Mouse (Mus musculus) MEL (cell line): Measurements from ENCODE around the gene Abcg1. TPM values are rescaled to one million over a fixed set of nuclear protein-coding genes. Genes with fewer than 3 reads are reported as not detected.

Experiments
- DNase-seq: peaks from one replicate; pipeline ENCODE4 v3.0.0; 2011; ENCODE audit warnings: low read depth, low spot score
- H3K27ac ChIP-seq: 2 replicates; pipeline ENCODE4 v1.5.1; 2012; ENCODE audit warnings: low read depth, mild to moderate bottlenecking, control low read depth, low read length, moderate library complexity; ENCODE audit not compliant: control insufficient read depth
- H3K27me3 ChIP-seq, 2 experiments: fragments of 150-350 bp in 1 of 2; sonication (generic) in 1 of 2; 2 replicates each; pipeline ENCODE4 v1.6.1; 2012; ENCODE audit warnings: low read length in 2 of 2, mild to moderate bottlenecking in 2 of 2, improper control_type of control experiment in 1 of 2, moderate library complexity in 1 of 2; ENCODE audit not compliant: insufficient read depth in 2 of 2, control insufficient read depth in 1 of 2
- H3K36me3 ChIP-seq, 2 experiments: 2 replicates each; pipeline ENCODE4 v1.6.1; 2012 to 2014; ENCODE audit warnings: low read length in 2 of 2, improper control_type of control experiment in 1 of 2, inconsistent platforms in 1 of 2, mild to moderate bottlenecking in 1 of 2; ENCODE audit not compliant: insufficient read depth in 2 of 2, control insufficient read depth in 1 of 2
- H3K4me1 ChIP-seq, 2 experiments: fragments of 150-350 bp in 1 of 2; sonication (generic) in 1 of 2; 2 replicates each; pipeline ENCODE4 v1.6.1; 2012; ENCODE audit warnings: low read length in 2 of 2, improper control_type of control experiment in 1 of 2, mild to moderate bottlenecking in 1 of 2; ENCODE audit not compliant: insufficient read depth in 2 of 2, control insufficient read depth in 1 of 2
- H3K4me3 ChIP-seq, 2 experiments: fragments of 150-350 bp in 1 of 2; sonication (generic) in 1 of 2; 2 replicates each; pipeline ENCODE4 v1.5.1; 2012; ENCODE audit warnings: low read depth in 2 of 2, low read length in 2 of 2, mild to moderate bottlenecking in 2 of 2, moderate library complexity in 2 of 2, control low read depth in 1 of 2, improper control_type of control experiment in 1 of 2; ENCODE audit not compliant: control insufficient read depth in 1 of 2, insufficient read depth in 1 of 2
- H3K79me2 ChIP-seq: 2 replicates; pipeline ENCODE4 v1.6.1; 2012; ENCODE audit warnings: mild to moderate bottlenecking, low read length, moderate library complexity; ENCODE audit not compliant: control insufficient read depth, poor library complexity, insufficient read depth
- H3K9ac ChIP-seq: 2 replicates; pipeline ENCODE4 v1.6.1; 2012; ENCODE audit warnings: low read depth, mild to moderate bottlenecking, control low read depth, low read length, moderate library complexity; ENCODE audit not compliant: control insufficient read depth, poor library complexity, severe bottlenecking
- H3K9me3 ChIP-seq: fragments of 150-350 bp; sonication (generic); replicated peaks from 2 replicates; pipeline ENCODE4 v1.6.1; 2012; ENCODE audit warnings: mild to moderate bottlenecking, low read length, improper control_type of control experiment, moderate library complexity; ENCODE audit not compliant: insufficient read depth
- BHLHE40 ChIP-seq: IDR thresholded peaks from 2 replicates; pipeline ENCODE4 v1.6.1; 2012; ENCODE audit warnings: low read depth, mild to moderate bottlenecking, inconsistent platforms, low read length, improper control_type of control experiment, borderline replicate concordance
- CHD2 ChIP-seq: IDR thresholded peaks from 2 replicates; pipeline ENCODE4 v1.6.1; 2011; ENCODE audit warnings: low read length, improper control_type of control experiment
- CTCF ChIP-seq, 3 experiments: IDR thresholded peaks in 2 of 3; conservative IDR thresholded peaks in 1 of 3; 2 replicates each; pipeline ENCODE4 v1.5.1; 2011 to 2012; ENCODE audit warnings: low read length in 3 of 3, low read depth in 2 of 3, mild to moderate bottlenecking in 2 of 3, improper control_type of control experiment in 1 of 3, inconsistent platforms in 1 of 3, mixed read lengths in 1 of 3, moderate library complexity in 1 of 3; ENCODE audit not compliant: control insufficient read depth in 1 of 3, insufficient read depth in 1 of 3, poor library complexity in 1 of 3, severe bottlenecking in 1 of 3
- EP300 ChIP-seq, 2 experiments: IDR thresholded peaks; 2 replicates each; pipeline ENCODE4 v1.6.1; 2011; ENCODE audit warnings: improper control_type of control experiment in 2 of 2, low read length in 2 of 2, low read depth in 1 of 2, mild to moderate bottlenecking in 1 of 2
- GABPA ChIP-seq: IDR thresholded peaks from 2 replicates; pipeline ENCODE4 v1.6.1; 2012; ENCODE audit warnings: low read depth, mild to moderate bottlenecking, inconsistent platforms, low read length, improper control_type of control experiment, moderate library complexity
- GATA1 ChIP-seq: IDR thresholded peaks from 2 replicates; pipeline ENCODE4 v1.6.1; 2011; ENCODE audit warnings: low read depth, low read length, improper control_type of control experiment
- HCFC1 ChIP-seq: IDR thresholded peaks from 2 replicates; pipeline ENCODE4 v1.6.1; 2012; ENCODE audit warnings: low read depth, mild to moderate bottlenecking, inconsistent platforms, low read length, improper control_type of control experiment, moderate library complexity
- JUND ChIP-seq: IDR thresholded peaks from 2 replicates; pipeline ENCODE4 v1.6.1; 2011; ENCODE audit warnings: low read depth, mild to moderate bottlenecking, improper control_type of control experiment, low read length
- MAFK ChIP-seq: IDR thresholded peaks from 2 replicates; pipeline ENCODE4 v1.6.1; 2011; ENCODE audit warnings: low read depth, mild to moderate bottlenecking, low read length, improper control_type of control experiment, borderline replicate concordance
- MEF2A ChIP-seq: IDR thresholded peaks from 2 replicates; pipeline ENCODE4 v1.6.1; 2014; ENCODE audit warnings: low read depth, mild to moderate bottlenecking, inconsistent platforms, low read length, improper control_type of control experiment; ENCODE audit not compliant: poor library complexity, insufficient replicate concordance, severe bottlenecking; ENCODE audit errors: extremely low read depth
- MYB ChIP-seq: IDR thresholded peaks from 2 replicates; pipeline ENCODE4 v1.6.1; 2011; ENCODE audit warnings: mild to moderate bottlenecking, low read depth, low read length, improper control_type of control experiment
- MYC ChIP-seq: IDR thresholded peaks from 2 replicates; pipeline ENCODE4 v1.6.1; 2011; ENCODE audit warnings: low read depth, mild to moderate bottlenecking, low read length, improper control_type of control experiment, moderate library complexity
- NELFE ChIP-seq: IDR thresholded peaks from 2 replicates; pipeline ENCODE4 v1.6.1; 2011; ENCODE audit warnings: low read depth, low read length, improper control_type of control experiment
- NRF1 ChIP-seq: IDR thresholded peaks from 2 replicates; pipeline ENCODE4 v1.6.1; 2014; ENCODE audit warnings: low read depth, mild to moderate bottlenecking, inconsistent platforms, low read length, improper control_type of control experiment, moderate library complexity; ENCODE audit not compliant: poor library complexity, insufficient read depth, severe bottlenecking
- POLR2AphosphoS2 ChIP-seq: IDR thresholded peaks from 2 replicates; pipeline ENCODE4 v1.6.1; 2011; ENCODE audit warnings: low read length, improper control_type of control experiment
- POLR2AphosphoS5 ChIP-seq: IDR thresholded peaks from 2 replicates; pipeline ENCODE4 v1.6.1; 2012; ENCODE audit warnings: low read depth, borderline replicate concordance, mild to moderate bottlenecking, inconsistent platforms, low read length, moderate library complexity, mixed read lengths
- RAD21 ChIP-seq: IDR thresholded peaks from 2 replicates; pipeline ENCODE4 v1.6.1; 2011; ENCODE audit warnings: mild to moderate bottlenecking, low read depth, low read length, improper control_type of control experiment
- SIN3A ChIP-seq: IDR thresholded peaks from 2 replicates; pipeline ENCODE4 v1.6.1; 2012; ENCODE audit warnings: low read length, improper control_type of control experiment, inconsistent platforms
- SMC3 ChIP-seq: IDR thresholded peaks from 2 replicates; pipeline ENCODE4 v1.6.1; 2011; ENCODE audit warnings: low read depth, low read length, improper control_type of control experiment
- TBP ChIP-seq: IDR thresholded peaks from 2 replicates; pipeline ENCODE4 v1.8.0; 2011; ENCODE audit warnings: low read depth, low read length, improper control_type of control experiment
- UBTF ChIP-seq: IDR thresholded peaks from 2 replicates; pipeline ENCODE4 v1.6.1; 2012; ENCODE audit warnings: low read depth, mild to moderate bottlenecking, inconsistent platforms, low read length, improper control_type of control experiment, moderate library complexity, borderline replicate concordance; ENCODE audit not compliant: insufficient read depth
- USF1 ChIP-seq: IDR thresholded peaks from 2 replicates; pipeline ENCODE4 v1.6.1; 2014; ENCODE audit warnings: low read depth, mild to moderate bottlenecking, inconsistent platforms, low read length, improper control_type of control experiment, moderate library complexity
- USF2 ChIP-seq, 2 experiments: IDR thresholded peaks; 2 replicates each; pipeline ENCODE4 v1.6.1; 2011 to 2012; ENCODE audit warnings: improper control_type of control experiment in 2 of 2, low read length in 2 of 2, borderline replicate concordance in 1 of 2, inconsistent platforms in 1 of 2, low read depth in 1 of 2, mild to moderate bottlenecking in 1 of 2; ENCODE audit not compliant: insufficient read depth in 1 of 2
- ZC3H11A ChIP-seq: IDR thresholded peaks from 2 replicates; pipeline ENCODE4 v1.6.1; 2012; ENCODE audit warnings: low read depth, mild to moderate bottlenecking, inconsistent platforms, low read length, improper control_type of control experiment
- ZKSCAN1 ChIP-seq: IDR thresholded peaks from 2 replicates; pipeline ENCODE4 v1.6.1; 2012; ENCODE audit warnings: low read depth, mild to moderate bottlenecking, inconsistent platforms, low read length, improper control_type of control experiment, moderate library complexity
- ZMIZ1 ChIP-seq: IDR thresholded peaks from 2 replicates; pipeline ENCODE4 v1.6.1; 2012; ENCODE audit warnings: low read depth, mild to moderate bottlenecking, inconsistent platforms, low read length, improper control_type of control experiment, moderate library complexity
- ZNF384 ChIP-seq: IDR thresholded peaks from 2 replicates; pipeline ENCODE4 v1.6.1; 2012; ENCODE audit warnings: low read depth, mild to moderate bottlenecking, inconsistent platforms, low read length, improper control_type of control experiment
- polyA plus RNA-seq, 2 experiments: library from polyadenylated mRNA; stranded (reverse) in 1 of 2; unstranded in 1 of 2; fragments of >175 nt in 1 of 2; fragments of >200 nt in 1 of 2; gene quantifications; 2 replicates each; pipeline versions ENCODE4 v1.2.1 to v1.2.4; 2012; ENCODE audit warnings: low replicate concordance in 2 of 2, low read depth in 1 of 2; ENCODE audit not compliant: insufficient read length in 2 of 2, insufficient read depth in 1 of 2, missing spikeins in 1 of 2
- total RNA-seq: library from RNA; depleted of rRNA; stranded (reverse); fragments of 300-350 nt; gene quantifications from 2 replicates; pipeline ENCODE4 v1.2.3, GENCODE M21; 2012

Gene Abcg1
- total and polyA plus RNA-seq, 3 experiments = 11.6 to 18.0 TPM; not detected in 1

DNA sequence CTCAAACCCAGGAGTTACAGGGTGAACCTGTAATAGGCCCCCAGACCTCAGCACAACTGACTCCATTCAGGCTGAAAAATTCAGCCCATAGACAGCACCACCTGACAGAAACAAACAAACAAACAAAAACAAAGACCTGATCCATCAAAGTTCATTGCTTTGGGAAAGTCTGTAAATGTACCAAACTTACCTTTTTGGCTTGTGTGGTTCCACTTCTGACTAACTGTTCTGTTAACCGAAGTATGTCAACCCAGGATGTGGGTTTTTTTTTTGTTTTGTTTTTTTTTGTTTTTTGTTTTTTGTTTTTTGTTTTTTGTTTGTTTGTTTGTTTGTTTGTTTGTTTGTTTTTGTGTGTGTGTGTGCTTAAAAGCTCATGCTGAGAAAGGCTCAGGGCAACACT, 79.3 kb downstream of the Abcg1 start:
- TF ChIP-seq USF1 (no peak), SMC3 (no peak), GABPA (no peak), MAFK (no peak), SIN3A (no peak), RAD21 (no peak), BHLHE40 (no peak), GATA1 (no peak), CTCF (IDR thresholded peaks at IDR 0.05 in 2 of 3, conservative IDR thresholded peaks at IDR 0.05 in 1 of 3; ENCODE audit: control insufficient read depth in 1 of 3, insufficient read depth in 1 of 3, low read depth in 2 of 3, low read length in 3 of 3, poor library complexity in 1 of 3, severe bottlenecking in 1 of 3) (no peak), ZMIZ1 (no peak)
- H3K27ac ChIP-seq = no peak overlapping the region
- no peak for DNase-seq

DNA sequence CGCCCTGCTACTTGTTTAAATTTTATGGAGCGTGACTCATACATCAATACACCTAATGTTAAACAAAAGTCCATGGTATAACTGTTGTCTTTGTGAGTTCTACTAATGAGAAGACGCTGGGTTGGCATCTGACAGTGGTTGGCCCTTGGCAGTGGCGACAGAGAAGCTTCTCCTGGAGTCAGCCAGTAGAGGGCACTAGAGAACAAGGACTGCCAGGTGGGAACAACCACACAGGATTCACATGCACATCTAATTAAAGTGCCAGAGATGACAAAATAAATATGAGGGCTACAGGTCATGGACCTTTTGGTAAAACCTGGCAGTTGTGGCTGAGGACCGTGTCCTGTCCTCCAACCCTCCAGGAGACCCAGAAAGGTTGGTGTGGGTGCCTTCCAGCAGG, 80.9 kb downstream of the Abcg1 start:
- no peak overlapping the region for H3K27ac ChIP-seq
- no peaks in the 10 kb centered on the region for H3K9me3 ChIP-seq
- DNase-seq = peak; percentile 78
- H3K9ac ChIP-seq = no peak overlapping the region
- no peaks in the 10 kb centered on the region for H3K79me2 ChIP-seq
- peaks cover 0 to 1% of the 10 kb centered on the region in 2 experiments; a peak in 2 of 4 replicates for H3K27me3 ChIP-seq
- no peaks in the 10 kb centered on the region for H3K36me3 ChIP-seq
- no peak overlapping the region for H3K4me3 ChIP-seq
- TF ChIP-seq SMC3 = peak; percentile 96
- no peak for TF ChIP-seq NRF1
- TF ChIP-seq POLR2AphosphoS5 = no peak
- no peak for TF ChIP-seq NELFE
- no peak for TF ChIP-seq MYB
- TF ChIP-seq USF2 (IDR thresholded peaks at IDR 0.05; ENCODE audit: borderline replicate concordance in 1 of 2, insufficient read depth in 1 of 2, low read depth in 1 of 2, low read length in 2 of 2) = no peak
- no peak for TF ChIP-seq CHD2
- TF ChIP-seq CTCF (IDR thresholded peaks at IDR 0.05 in 2 of 3, conservative IDR thresholded peaks at IDR 0.05 in 1 of 3; ENCODE audit: control insufficient read depth in 1 of 3, insufficient read depth in 1 of 3, low read depth in 2 of 3, low read length in 3 of 3, poor library complexity in 1 of 3, severe bottlenecking in 1 of 3) = peak; percentile 85 to 98 (median 90)
- no peak for TF ChIP-seq BHLHE40
- TF ChIP-seq HCFC1 = no peak
- no peak for TF ChIP-seq GABPA
- TF ChIP-seq ZKSCAN1 = no peak
- no peak; the same call in 1 of the 2 replicates for TF ChIP-seq SIN3A
- 0 out of 2 replicates have a peak, but pooled peaks have one; percentile 13 for TF ChIP-seq ZNF384
- no peak for TF ChIP-seq MYC
- TF ChIP-seq JUND = no peak
- TF ChIP-seq UBTF = no peak
- peak; percentile 97 for TF ChIP-seq ZC3H11A
- TF ChIP-seq MEF2A = no peak
- no peak for TF ChIP-seq EP300 (IDR thresholded peaks at IDR 0.05; ENCODE audit: low read depth in 1 of 2, low read length in 2 of 2)
- TF ChIP-seq POLR2AphosphoS2 = no peak
- no peak for TF ChIP-seq TBP
- TF ChIP-seq RAD21 = peak; percentile 97
- 0 out of 4 replicates have a peak, but pooled peaks cover 0 to 2% of the 10 kb centered on the region in 2 experiments for H3K4me1 ChIP-seq

More for the DNA sequence above, 79.3 kb downstream of the Abcg1 start:
- H3K27me3 ChIP-seq = no peaks in the 10 kb centered on the region; a peak in 1 of 4 replicates
- no peaks in the 10 kb centered on the region for H3K36me3 ChIP-seq
- no peak overlapping the region for H3K4me3 ChIP-seq
- no peaks in the 10 kb centered on the region for H3K79me2 ChIP-seq
- H3K9me3 ChIP-seq = no peaks in the 10 kb centered on the region
- H3K9ac ChIP-seq = no peak overlapping the region
- 0 out of 4 replicates have a peak, but pooled peaks cover 0 to 2% of the 10 kb centered on the region in 2 experiments for H3K4me1 ChIP-seq
